Mouse (Mus musculus) kidney, adult 2 months (tissue): ENCODE results near the gene Slc25a48. TPM values are rescaled to one million over a fixed set of nuclear protein-coding genes. Genes with fewer than 3 reads are reported as not detected.

Experiments
- DNase-seq: peaks from one replicate; pipeline ENCODE4 v3.0.0; 2021
- H3K27ac ChIP-seq: fragments of 200-500 bp; 2 replicates; pipeline ENCODE4 v1.5.1; 2012; ENCODE audit warnings: low read depth, low read length, control low read depth, inconsistent platforms; ENCODE audit not compliant: insufficient read depth
- H3K27me3 ChIP-seq: fragments of 200-500 bp; replicated peaks from 2 replicates; pipeline ENCODE4 v1.6.1; 2012; ENCODE audit warnings: mild to moderate bottlenecking, moderate library complexity, low read length, inconsistent platforms; ENCODE audit not compliant: control insufficient read depth, insufficient read depth
- H3K36me3 ChIP-seq: fragments of 200-500 bp; 2 replicates; pipeline ENCODE4 v1.6.1; 2012; ENCODE audit warnings: mild to moderate bottlenecking, moderate library complexity, low read length, inconsistent platforms; ENCODE audit not compliant: control insufficient read depth, insufficient read depth
- H3K4me1 ChIP-seq: fragments of 200-500 bp; 2 replicates; pipeline ENCODE4 v1.6.1; 2011; ENCODE audit warnings: low read length; ENCODE audit not compliant: control insufficient read depth, insufficient read depth
- H3K4me3 ChIP-seq: fragments of 200-500 bp; 2 replicates; pipeline ENCODE4 v1.5.1; 2011; ENCODE audit warnings: mild to moderate bottlenecking, low read depth, low read length, control low read depth; ENCODE audit not compliant: insufficient read depth
- CTCF ChIP-seq: fragments of 200-500 bp; conservative IDR thresholded peaks from 2 replicates; pipeline ENCODE4 v1.5.1; 2011; ENCODE audit warnings: low read depth, mild to moderate bottlenecking, control low read depth, low read length, moderate library complexity, mixed read lengths; ENCODE audit not compliant: insufficient read depth, insufficient read length
- POLR2A ChIP-seq: fragments of 200-500 bp; IDR thresholded peaks from one replicate; pipeline ENCODE4 v1.6.1; 2011; ENCODE audit warnings: low read depth, low read length, control low read depth
- WGBS: fragments of 180-500 bp; shearing (Covaris S2); methylation state at CpG from one replicate; pipeline ENCODE4 v1.1.7; 2018; 5-methylcytosine and 5-hydroxymethylcytosine counted together
- polyA plus RNA-seq: library from polyadenylated mRNA; depleted of rRNA; stranded (reverse); fragments of >200 nt; gene quantifications from 2 replicates; pipeline ENCODE4 v1.2.3, GENCODE M21; 2012

The Slc25a48 gene
- polyA plus RNA-seq, 1 experiment: 17.6 TPM

GRCm38 (mm10) chr13:56471211-56471610, 33.1 kb downstream of the Slc25a48 start:
- WGBS: 79% methylated on average over 6 of the region's 6 CpGs

GRCm38 (mm10) chr13:56471951-56472350, 33.8 kb downstream of the Slc25a48 start:
- peak; percentile 84 for DNase-seq
- WGBS: 16% methylated on average over 9 of the region's 9 CpGs
- H3K27ac ChIP-seq: peak overlapping the region; percentile 34

More at GRCm38 (mm10) chr13:56471211-56471610, 33.1 kb downstream of the Slc25a48 start:
- Histone ChIP-seq H3K27me3 (no peaks in the 10 kb centered on the region), H3K4me1 (peaks cover 9% of the 10 kb centered on the region), H3K4me3 (no peak overlapping the region), H3K27ac (no peak overlapping the region), H3K36me3 (no peaks in the 10 kb centered on the region)
- no peak for TF ChIP-seq CTCF
- no peak for TF ChIP-seq POLR2A
- DNase-seq: no peak

GRCm38 (mm10) chr13:56472661-56473060, 34.5 kb downstream of the Slc25a48 start:
- 89% methylated on average over 9 of the region's 9 CpGs for WGBS
- H3K36me3 ChIP-seq: no peaks in the 10 kb centered on the region
- peaks cover 13% of the 10 kb centered on the region for H3K4me1 ChIP-seq
- no peak for DNase-seq
- TF ChIP-seq CTCF: no peak
- no peak for TF ChIP-seq POLR2A
- no peak overlapping the region for H3K4me3 ChIP-seq
- no peak overlapping the region for H3K27ac ChIP-seq
- H3K27me3 ChIP-seq: no peaks in the 10 kb centered on the region

More at GRCm38 (mm10) chr13:56471951-56472350, 33.8 kb downstream of the Slc25a48 start:
- Histone ChIP-seq H3K27me3 (no peaks in the 10 kb centered on the region), H3K4me3 (no peak overlapping the region), H3K36me3 (no peaks in the 10 kb centered on the region), H3K4me1 (peaks cover 12% of the 10 kb centered on the region)
- TF ChIP-seq CTCF (no peak), POLR2A (no peak)

DNA sequence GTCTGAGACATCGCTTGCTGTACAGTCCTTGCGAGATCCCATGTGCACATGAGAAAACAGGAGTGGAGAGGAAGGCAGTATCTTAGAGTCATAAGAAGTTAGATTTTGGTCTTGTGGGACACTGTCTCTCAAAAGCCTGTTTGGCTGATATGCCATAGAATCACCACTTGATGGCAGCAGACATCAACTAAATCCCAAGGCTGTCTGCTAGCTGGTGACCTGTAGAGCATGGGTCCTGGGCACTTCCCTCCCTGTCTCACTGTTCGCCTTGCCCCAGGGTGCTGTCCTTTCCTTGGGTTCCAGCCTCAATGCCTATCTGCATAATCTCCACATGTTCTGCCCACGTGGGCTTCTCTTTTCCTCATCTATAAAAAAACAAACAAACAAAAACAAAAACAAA, 37.2 kb downstream of the Slc25a48 start:
- H3K36me3 ChIP-seq: no peaks in the 10 kb centered on the region
- peak; percentile 74 for DNase-seq
- no peak overlapping the region for H3K4me3 ChIP-seq
- H3K27me3 ChIP-seq: no peaks in the 10 kb centered on the region
- H3K27ac ChIP-seq: no peak overlapping the region
- TF ChIP-seq CTCF (peak; percentile 89), POLR2A (no peak)
- 24% methylated on average over 4 of the region's 4 CpGs for WGBS
- peaks cover 13% of the 10 kb centered on the region for H3K4me1 ChIP-seq

GRCm38 (mm10) chr13:56476790-56477189, 38.6 kb downstream of the Slc25a48 start:
- Histone ChIP-seq H3K27me3 (no peaks in the 10 kb centered on the region), H3K36me3 (no peaks in the 10 kb centered on the region), H3K4me1 (peaks cover 7% of the 10 kb centered on the region), H3K27ac (no peak overlapping the region), H3K4me3 (no peak overlapping the region)
- WGBS: 58% methylated on average over 5 of the region's 5 CpGs
- no peak for DNase-seq
- TF ChIP-seq POLR2A (no peak), CTCF (no peak)

DNA sequence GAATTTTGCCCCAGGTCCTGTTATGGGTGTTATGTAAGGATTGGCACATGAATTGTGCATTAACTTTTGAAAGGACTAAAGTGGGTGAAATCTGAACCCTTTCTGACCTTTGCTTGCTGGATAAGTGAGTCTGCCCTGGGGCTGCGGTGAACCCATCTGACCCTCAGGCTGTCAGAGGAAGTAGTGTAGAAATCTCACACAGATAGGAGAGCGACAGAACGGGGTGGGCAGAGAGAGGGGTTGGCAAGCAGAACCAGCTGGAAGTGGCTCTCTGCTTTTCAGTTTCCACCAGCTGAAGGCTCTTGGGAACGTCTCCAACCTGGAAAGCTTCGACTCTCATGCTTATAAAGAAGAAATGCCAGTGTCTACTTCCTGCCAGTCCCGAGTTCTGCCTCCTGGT, 39.1 kb downstream of the Slc25a48 start:
- Histone ChIP-seq H3K36me3 (no peaks in the 10 kb centered on the region), H3K4me1 (0 out of 2 replicates have a peak, but pooled peaks cover 4% of the 10 kb centered on the region), H3K4me3 (no peak overlapping the region), H3K27me3 (no peaks in the 10 kb centered on the region), H3K27ac (no peak overlapping the region)
- 8% methylated on average over 6 of the region's 6 CpGs for WGBS
- peak; percentile 73 for DNase-seq
- TF ChIP-seq POLR2A (no peak), CTCF (no peak)

DNA sequence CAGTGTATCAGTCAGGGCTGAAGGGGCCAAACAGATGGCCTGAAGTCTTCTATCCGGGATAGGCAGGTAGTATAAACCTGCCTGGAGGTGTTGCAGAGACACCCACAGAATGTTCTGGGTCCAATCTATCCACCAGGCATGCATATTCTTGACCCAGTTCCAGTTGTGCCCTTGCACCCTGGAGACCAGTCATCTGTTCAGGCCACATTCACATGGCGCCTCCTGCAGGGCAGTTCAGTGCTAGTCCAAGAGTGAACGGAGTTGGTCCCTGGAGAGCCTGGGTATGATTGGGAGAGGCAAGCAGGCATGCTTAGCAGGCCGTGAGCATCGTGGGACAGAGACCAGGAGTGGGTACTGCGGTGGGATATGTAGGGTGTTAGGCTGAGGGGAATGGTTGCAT, 39.9 kb downstream of the Slc25a48 start:
- Histone ChIP-seq H3K27me3 (no peaks in the 10 kb centered on the region), H3K4me3 (no peak overlapping the region), H3K4me1 (0 out of 2 replicates have a peak, but pooled peaks cover 4% of the 10 kb centered on the region), H3K27ac (no peak overlapping the region), H3K36me3 (no peaks in the 10 kb centered on the region)
- WGBS: 87% methylated on average over 6 of the region's 6 CpGs
- peak; percentile 17 for DNase-seq
- TF ChIP-seq POLR2A (no peak), CTCF (no peak; the same call in 1 of the 2 replicates)
